Comparison of ENCODE assay signal across 16 mouse cellular contexts in genomic region chr11:3529476-3530252, GRCm38 (mm10). TPM values are rescaled to one million over a fixed set of nuclear protein-coding genes. Genes with fewer than 3 reads are reported as not detected.
A peak's percentile ranks its signal among the peaks of the same experiment; 100 is the strongest.
DNase-seq lines count a peak whose midpoint lies in the region; ATAC-seq lines count a peak whose summit lies in the region.
"Had no signal": no experiment of that assay in that cellular context is flagged by ENCODE, and none has a peak within 500 bp of the region (broad histone marks: within the 10 kb centered on the region; RNA-seq: fewer than 3 reads in every experiment).

No protein-coding gene starts in this region.

- ATAC-seq in cerebellum, adult (ENCODE audit: insufficient number of reproducible peaks, low FRiP score, low TSS enrichment), result no peak
- ATAC-seq: CD4-positive, CD25-positive, alpha-beta regulatory T cell, adult 4 months; forebrain, postnatal 0 days; intestine, postnatal 0 days; liver, postnatal 0 days had no signal

- peak; percentile 35 for DNase-seq in cerebellum, adult 11-12 months
- peak; percentile 4 to 6 for DNase-seq in heart, postnatal 36 days
- DNase-seq in heart, postnatal 25 days (ENCODE audit: low spot score), result no peak
- DNase-seq in lung, postnatal 10 days, result peak; percentile 51
- DNase-seq in lung, postnatal 14 days, result no peak
- no peak for DNase-seq in c-Kit-positive CD71-positive TER-119-positive erythroid progenitor cells, embryonic 14.5 days (ENCODE audit: low spot score)
- DNase-seq in left cerebral cortex, postnatal 4 days, result no peak
- DNase-seq: forebrain, postnatal 0 days; heart, adult 18-20 months; liver, postnatal 0 days; right cerebral cortex, postnatal 14 days had no signal

- intact Hi-C loops in heart, postnatal 36 days (cut with DNase I), result loop anchor here (10.0 kb wide), 1 partner anchor 385 kb away; the partner anchor contains the start of gene Slc35e4
- intact Hi-C loops in heart, postnatal 25 days (cut with DNase I), result loop anchor here (10.0 kb wide), 2 partner anchors 105 to 355 kb away; no protein-coding TSS in a partner anchor
- intact Hi-C loops in left cerebral cortex, postnatal 4 days (cut with DNase I), result loop anchor here (10.0 kb wide), 1 partner anchor 385 kb away; the partner anchor contains the start of gene Slc35e4

RNA-seq across cellular contexts. Expression of gene Smtn, which starts 10.7 kb away (rescaled TPM):
- total RNA-seq in heart, postnatal 36 days (2021), result 100 to 1,000 TPM; 146 to 153 TPM
- 100 to 1,000 TPM; 170 to 174 TPM for total RNA-seq in heart, postnatal 25 days (2021)
- 10 to 100 TPM; 15.0 to 17.6 TPM for total RNA-seq in left cerebral cortex, postnatal 4 days (2021)
- total RNA-seq: G1E had no signal

RNA-seq across cellular contexts. Expression of gene Selenom, which starts 15.2 kb away (rescaled TPM):
- total RNA-seq in heart, postnatal 36 days (2021), result 10 to 100 TPM; 37.6 to 43.8 TPM
- 10 to 100 TPM; 40.6 to 44.9 TPM for total RNA-seq in heart, postnatal 25 days (2021)
- 100 to 1,000 TPM; 163 to 165 TPM for total RNA-seq in left cerebral cortex, postnatal 4 days (2021)
- total RNA-seq: G1E had no signal

RNA-seq across cellular contexts. Expression of gene Inpp5j, which starts 25.0 kb away (rescaled TPM):
- 10 to 100 TPM; 15.7 to 25.8 TPM for total RNA-seq in heart, postnatal 36 days (2021)
- 10 to 100 TPM; 29.4 to 30.6 TPM for total RNA-seq in heart, postnatal 25 days (2021)
- total RNA-seq in left cerebral cortex, postnatal 4 days (2021), result 10 to 100 TPM; 15.5 to 20.3 TPM

RNA-seq across cellular contexts. Expression of gene Pla2g3, which starts 41.6 kb away (rescaled TPM):
- total RNA-seq in heart, postnatal 36 days (2021), result not detected
- total RNA-seq in heart, postnatal 25 days (2021), result not detected
- total RNA-seq in left cerebral cortex, postnatal 4 days (2021), result 10 to 100 TPM; 14.6 to 15.4 TPM
- total RNA-seq: gastrocnemius, adult 18-20 months had no signal

Comparison
In these comparisons a context has a peak if more than half of its experiments do, and no peak if none do; other contexts are left out.
1. DNase-seq: peak in cerebellum, adult 11-12 months (single experiment), heart, postnatal 36 days (2 of 2) and lung, postnatal 10 days (single experiment); none in heart, postnatal 25 days (single experiment), lung, postnatal 14 days (single experiment), c-Kit-positive CD71-positive TER-119-positive erythroid progenitor cells, embryonic 14.5 days (single experiment) and left cerebral cortex, postnatal 4 days (single experiment).
2. RNA of gene Smtn, which starts 10.7 kb away (total RNA-seq): 170 to 174 TPM in heart, postnatal 25 days and 146 to 153 TPM in heart, postnatal 36 days; 15.0 to 17.6 TPM in left cerebral cortex, postnatal 4 days; every median in the first group is over 4 times any median in the second.